Mouse (Mus musculus): ENCODE measurements around the gene Syt11.

DNA sequence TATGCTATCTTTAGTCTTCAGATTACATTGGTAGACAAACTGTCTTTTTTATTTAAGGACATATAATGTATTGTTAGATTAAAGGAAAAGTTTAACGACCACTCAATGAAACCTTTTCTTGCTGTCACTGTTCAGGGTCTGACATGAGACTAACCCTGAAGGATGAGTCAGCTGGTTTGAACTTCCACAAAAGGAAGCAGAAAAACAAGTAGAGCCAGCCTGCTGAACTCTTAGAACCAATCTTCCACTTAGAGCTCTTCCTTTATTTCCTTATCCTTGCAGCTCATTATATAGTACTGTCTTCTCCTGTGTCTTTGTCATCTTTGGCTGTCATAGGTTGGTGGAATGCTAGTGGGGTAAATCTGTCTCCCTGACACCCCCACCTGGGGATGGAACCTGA, 57.1 kb downstream of the Syt11 start:
- TF ChIP-seq CTCF (IDR thresholded peaks at IDR 0.05; ENCODE audit: low read depth, low read length) (no peak), POLR2A (IDR thresholded peaks at IDR 0.05; ENCODE audit: extremely low read depth, insufficient read depth, low read length) (no peak)

Measured in liver, adult 2 months (tissue).